Mouse (Mus musculus): ENCODE data around the gene Alpl.

The Alpl gene

DNA sequence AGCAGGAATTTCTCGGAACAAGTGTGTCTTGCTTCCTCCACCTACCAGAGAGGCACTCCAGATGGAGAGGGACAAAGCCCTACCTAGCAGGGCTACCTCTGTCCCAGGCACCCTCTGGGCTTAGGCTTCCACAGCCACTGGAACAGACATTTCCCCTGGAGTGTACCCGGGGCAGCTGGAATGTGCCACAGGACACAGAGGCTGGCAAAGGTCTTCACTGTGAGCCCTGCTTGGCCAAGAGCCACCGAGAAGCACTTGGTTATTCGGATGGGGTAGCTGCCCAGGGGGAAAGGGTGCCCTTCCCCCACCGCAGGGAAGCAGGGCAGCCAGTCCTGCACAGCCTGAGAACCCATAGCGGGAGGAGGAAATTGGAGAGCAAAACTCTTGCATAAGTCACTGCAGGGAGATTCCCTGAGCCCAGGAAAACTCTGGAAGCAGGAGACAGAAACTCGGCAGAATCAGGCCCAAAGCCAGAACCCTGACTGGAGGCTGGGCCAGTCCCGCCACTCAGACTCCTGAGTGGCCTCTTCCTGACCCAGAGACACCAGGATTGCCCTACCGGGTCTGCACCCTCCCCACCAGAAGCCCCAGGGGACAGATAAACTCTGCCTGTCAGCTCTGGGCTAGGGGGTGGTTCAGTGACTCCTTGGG is 12.5 kb downstream of the Alpl start:
- no peaks in the 10 kb centered on the region for H3K27me3 ChIP-seq (ENCODE audit: insufficient read depth, low read length)
- TF ChIP-seq NANOG (IDR thresholded peaks at IDR 0.05; ENCODE audit: borderline replicate concordance, low read length) = no peak
- TF ChIP-seq POU5F1 (IDR thresholded peaks at IDR 0.05; ENCODE audit: borderline replicate concordance, low read length) = no peak
- TF ChIP-seq CTCF (conservative IDR thresholded peaks at IDR 0.05; ENCODE audit: low read length) = no peak
- H3K9me3 ChIP-seq (ENCODE audit: low read length) = no peaks in the 10 kb centered on the region
- H3K36me3 ChIP-seq (ENCODE audit: insufficient read depth, low read length) = peaks cover 67% of the 10 kb centered on the region
- H3K4me3 ChIP-seq (replicated peaks; ENCODE audit: low read length) = peak overlapping the region; percentile 32; the same call in 1 of the 2 replicates
- peaks cover 96% of the 10 kb centered on the region for H3K4me1 ChIP-seq (replicated peaks; ENCODE audit: low read depth, low read length)

GRCm38 (mm10) chr4:137781949-137782348 is 14.2 kb downstream of the Alpl start:
- Histone ChIP-seq H3K36me3 (ENCODE audit: insufficient read depth, low read length) (peaks cover 65% of the 10 kb centered on the region), H3K9me3 (ENCODE audit: low read length) (no peaks in the 10 kb centered on the region), H3K4me3 (replicated peaks; ENCODE audit: low read length) (no peak overlapping the region), H3K27me3 (ENCODE audit: insufficient read depth, low read length) (no peaks in the 10 kb centered on the region), H3K4me1 (replicated peaks; ENCODE audit: low read depth, low read length) (peaks cover 96% of the 10 kb centered on the region)
- no peak for TF ChIP-seq POU5F1 (IDR thresholded peaks at IDR 0.05; ENCODE audit: borderline replicate concordance, low read length)
- TF ChIP-seq CTCF (conservative IDR thresholded peaks at IDR 0.05; ENCODE audit: low read length) = no peak

DNA sequence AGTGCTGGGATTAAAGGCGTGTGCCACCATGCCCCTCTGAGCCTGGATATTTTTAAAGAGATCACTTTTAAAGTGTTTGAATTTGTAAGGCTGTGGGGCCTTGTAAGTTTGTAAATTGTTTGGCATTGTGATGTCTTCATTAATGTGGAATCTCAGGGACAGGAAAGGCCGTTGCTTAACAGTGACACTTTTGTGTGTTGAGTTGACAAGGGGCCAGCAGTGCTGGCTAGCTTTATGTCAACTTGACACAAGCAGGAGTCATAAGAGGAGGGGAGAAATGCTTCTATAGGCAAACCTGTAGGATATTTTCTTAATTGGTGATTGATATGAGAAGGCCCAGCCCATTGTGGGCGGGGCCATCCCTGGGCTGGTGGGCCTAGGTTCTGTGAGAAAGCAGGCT is 15.2 kb downstream of the Alpl start:
- TF ChIP-seq POU5F1 (IDR thresholded peaks at IDR 0.05; ENCODE audit: borderline replicate concordance, low read length) (no peak), CTCF (conservative IDR thresholded peaks at IDR 0.05; ENCODE audit: low read length) (no peak), NANOG (IDR thresholded peaks at IDR 0.05; ENCODE audit: borderline replicate concordance, low read length) (no peak)
- peaks cover 59% of the 10 kb centered on the region for H3K36me3 ChIP-seq (ENCODE audit: insufficient read depth, low read length)
- H3K27me3 ChIP-seq (ENCODE audit: insufficient read depth, low read length) = no peaks in the 10 kb centered on the region
- no peak overlapping the region for H3K4me3 ChIP-seq (replicated peaks; ENCODE audit: low read length)
- H3K4me1 ChIP-seq (replicated peaks; ENCODE audit: low read depth, low read length) = peaks cover 96% of the 10 kb centered on the region
- no peaks in the 10 kb centered on the region for H3K9me3 ChIP-seq (ENCODE audit: low read length)

DNA sequence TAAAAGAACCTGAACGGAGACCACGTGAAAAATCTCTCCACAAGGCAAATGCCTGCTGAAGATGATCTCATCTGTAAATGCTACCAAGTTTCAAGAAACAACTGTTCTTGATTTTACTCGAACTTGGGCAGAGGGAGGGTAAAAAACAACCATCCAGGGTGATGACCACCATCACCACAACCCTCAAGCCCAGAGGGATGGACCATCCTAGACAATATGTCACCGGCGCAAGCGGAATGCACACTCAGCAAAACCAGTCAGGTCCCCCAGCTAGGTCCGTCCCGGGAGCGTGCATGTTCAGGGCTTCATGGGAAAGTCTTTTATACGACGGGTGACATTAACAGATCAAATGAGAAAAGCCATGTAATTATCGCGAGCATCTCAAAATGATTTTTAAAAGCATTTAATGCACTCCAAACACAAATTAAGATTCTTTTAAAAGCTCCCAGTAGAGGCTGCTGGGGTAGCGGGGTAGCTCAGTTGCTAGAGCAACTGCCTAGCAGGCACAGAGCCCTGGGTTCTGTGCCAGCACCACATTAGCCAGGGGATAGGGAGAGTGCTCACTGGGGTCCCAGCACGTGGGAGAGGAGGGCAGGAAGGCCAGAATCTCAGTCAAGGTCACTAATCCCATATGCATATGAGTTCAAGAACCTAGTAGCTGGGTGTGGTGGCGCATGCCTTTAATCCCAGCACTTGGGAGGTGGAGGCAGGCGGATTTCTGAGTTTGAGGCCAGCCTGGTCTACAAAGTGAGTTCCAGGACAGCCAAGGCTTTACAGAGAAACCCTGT is 17.6 kb downstream of the Alpl start:
- Histone ChIP-seq H3K36me3 (ENCODE audit: insufficient read depth, low read length) (peaks cover 46% of the 10 kb centered on the region), H3K9me3 (ENCODE audit: low read length) (no peaks in the 10 kb centered on the region), H3K4me1 (replicated peaks; ENCODE audit: low read depth, low read length) (peaks cover 91% of the 10 kb centered on the region), H3K27me3 (ENCODE audit: insufficient read depth, low read length) (no peaks in the 10 kb centered on the region), H3K4me3 (replicated peaks; ENCODE audit: low read length) (peak overlapping the region; percentile 47)
- TF ChIP-seq CTCF (conservative IDR thresholded peaks at IDR 0.05; ENCODE audit: low read length) = no peak
- no peak for TF ChIP-seq POU5F1 (IDR thresholded peaks at IDR 0.05; ENCODE audit: borderline replicate concordance, low read length)
- TF ChIP-seq NANOG (IDR thresholded peaks at IDR 0.05; ENCODE audit: borderline replicate concordance, low read length) = no peak

DNA sequence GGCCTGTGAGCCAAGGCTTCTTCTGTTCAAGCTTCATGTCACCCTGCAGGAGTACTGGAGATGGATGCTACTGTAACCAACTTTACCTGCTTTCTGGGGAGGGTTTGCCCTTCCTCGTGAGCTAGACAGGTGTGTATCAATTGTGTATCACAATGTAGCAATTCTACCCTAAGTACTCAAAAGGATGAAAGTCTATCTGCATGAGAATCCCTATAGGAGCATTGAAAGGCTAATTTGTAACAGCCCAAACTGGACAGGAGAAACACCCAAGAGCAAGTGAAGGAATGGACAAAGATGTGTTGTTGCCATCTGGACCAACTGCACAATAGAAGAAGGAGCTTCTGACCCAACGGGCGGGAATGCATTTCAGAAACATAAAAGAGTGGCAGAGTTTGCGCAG is 18.3 kb downstream of the Alpl start:
- Histone ChIP-seq H3K4me3 (replicated peaks; ENCODE audit: low read length) (peak overlapping the region; percentile 47), H3K27me3 (ENCODE audit: insufficient read depth, low read length) (no peaks in the 10 kb centered on the region), H3K9me3 (ENCODE audit: low read length) (no peaks in the 10 kb centered on the region), H3K4me1 (replicated peaks; ENCODE audit: low read depth, low read length) (peaks cover 91% of the 10 kb centered on the region), H3K36me3 (ENCODE audit: insufficient read depth, low read length) (peaks cover 46% of the 10 kb centered on the region)
- TF ChIP-seq CTCF (conservative IDR thresholded peaks at IDR 0.05; ENCODE audit: low read length) (no peak), NANOG (IDR thresholded peaks at IDR 0.05; ENCODE audit: borderline replicate concordance, low read length) (peak; percentile 88), POU5F1 (IDR thresholded peaks at IDR 0.05; ENCODE audit: borderline replicate concordance, low read length) (peak; percentile 60; the same call in 1 of the 2 replicates)

- TF ChIP-seq POU5F1 (IDR thresholded peaks at IDR 0.05; ENCODE audit: borderline replicate concordance, low read length) (no peak), CTCF (conservative IDR thresholded peaks at IDR 0.05; ENCODE audit: low read length) (no peak), NANOG (IDR thresholded peaks at IDR 0.05; ENCODE audit: borderline replicate concordance, low read length) (no peak)
- peaks cover 44% of the 10 kb centered on the region for H3K36me3 ChIP-seq (ENCODE audit: insufficient read depth, low read length)
- peaks cover 92% of the 10 kb centered on the region for H3K4me1 ChIP-seq (replicated peaks; ENCODE audit: low read depth, low read length)
- H3K4me3 ChIP-seq (replicated peaks; ENCODE audit: low read length) = peak overlapping the region; percentile 30; the same call in 1 of the 2 replicates
- H3K9me3 ChIP-seq (ENCODE audit: low read length) = no peaks in the 10 kb centered on the region
- H3K27me3 ChIP-seq (ENCODE audit: insufficient read depth, low read length) = no peaks in the 10 kb centered on the region
Measured at GRCm38 (mm10) chr4:137774505-137774904, 21.7 kb downstream of the Alpl start.

- Histone ChIP-seq H3K9me3 (ENCODE audit: low read length) (no peaks in the 10 kb centered on the region), H3K27me3 (ENCODE audit: insufficient read depth, low read length) (no peaks in the 10 kb centered on the region), H3K4me1 (replicated peaks; ENCODE audit: low read depth, low read length) (peaks cover 92% of the 10 kb centered on the region), H3K36me3 (ENCODE audit: insufficient read depth, low read length) (peaks cover 45% of the 10 kb centered on the region), H3K4me3 (replicated peaks; ENCODE audit: low read length) (peak overlapping the region; percentile 30; the same call in 1 of the 2 replicates)
- TF ChIP-seq POU5F1 (IDR thresholded peaks at IDR 0.05; ENCODE audit: borderline replicate concordance, low read length) (no peak), NANOG (IDR thresholded peaks at IDR 0.05; ENCODE audit: borderline replicate concordance, low read length) (no peak), CTCF (conservative IDR thresholded peaks at IDR 0.05; ENCODE audit: low read length) (no peak)
Measured at GRCm38 (mm10) chr4:137774013-137774412, 22.2 kb downstream of the Alpl start.

DNA sequence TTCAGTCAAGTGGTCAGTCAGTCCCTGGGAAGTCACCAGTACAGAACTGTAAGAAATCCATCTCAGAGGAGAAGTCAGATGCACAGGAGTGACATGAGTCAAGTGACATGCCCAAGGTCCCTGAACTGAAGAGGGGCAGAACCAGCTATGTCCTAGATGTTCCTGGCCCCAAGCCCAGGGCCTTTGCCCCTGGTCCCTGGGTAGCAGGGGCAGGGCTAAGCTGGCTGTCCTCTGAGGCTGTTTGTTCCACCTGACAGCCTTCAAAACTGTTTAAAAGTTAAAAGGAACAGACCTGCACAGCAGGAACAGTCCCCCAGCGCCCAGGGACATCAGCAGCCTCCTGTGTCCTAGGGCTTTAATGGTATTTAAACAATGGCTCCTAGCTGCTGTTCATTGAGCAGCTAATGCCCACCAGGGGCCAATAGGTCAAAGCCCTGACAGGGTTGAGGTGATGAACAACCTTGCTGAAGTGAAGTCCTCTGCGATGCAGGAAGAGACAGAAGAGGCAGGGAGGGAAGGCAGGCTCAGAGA is 22.8 kb downstream of the Alpl start:
- peak overlapping the region; percentile 30; the same call in 1 of the 2 replicates for H3K4me3 ChIP-seq (replicated peaks; ENCODE audit: low read length)
- no peak for TF ChIP-seq CTCF (conservative IDR thresholded peaks at IDR 0.05; ENCODE audit: low read length)
- peaks cover 92% of the 10 kb centered on the region for H3K4me1 ChIP-seq (replicated peaks; ENCODE audit: low read depth, low read length)
- no peaks in the 10 kb centered on the region for H3K9me3 ChIP-seq (ENCODE audit: low read length)
- peaks cover 49% of the 10 kb centered on the region for H3K36me3 ChIP-seq (ENCODE audit: insufficient read depth, low read length)
- H3K27me3 ChIP-seq (ENCODE audit: insufficient read depth, low read length) = no peaks in the 10 kb centered on the region

Measured in E14TG2a.4 (cell line).